Mouse (Mus musculus): ENCODE measurements around the gene Lyzl4. TPM values are rescaled to one million over a fixed set of nuclear protein-coding genes. Genes with fewer than 3 reads are reported as not detected.

Lyzl4 gene
- polyA plus RNA-seq, 1 experiment, result not detected

DNA sequence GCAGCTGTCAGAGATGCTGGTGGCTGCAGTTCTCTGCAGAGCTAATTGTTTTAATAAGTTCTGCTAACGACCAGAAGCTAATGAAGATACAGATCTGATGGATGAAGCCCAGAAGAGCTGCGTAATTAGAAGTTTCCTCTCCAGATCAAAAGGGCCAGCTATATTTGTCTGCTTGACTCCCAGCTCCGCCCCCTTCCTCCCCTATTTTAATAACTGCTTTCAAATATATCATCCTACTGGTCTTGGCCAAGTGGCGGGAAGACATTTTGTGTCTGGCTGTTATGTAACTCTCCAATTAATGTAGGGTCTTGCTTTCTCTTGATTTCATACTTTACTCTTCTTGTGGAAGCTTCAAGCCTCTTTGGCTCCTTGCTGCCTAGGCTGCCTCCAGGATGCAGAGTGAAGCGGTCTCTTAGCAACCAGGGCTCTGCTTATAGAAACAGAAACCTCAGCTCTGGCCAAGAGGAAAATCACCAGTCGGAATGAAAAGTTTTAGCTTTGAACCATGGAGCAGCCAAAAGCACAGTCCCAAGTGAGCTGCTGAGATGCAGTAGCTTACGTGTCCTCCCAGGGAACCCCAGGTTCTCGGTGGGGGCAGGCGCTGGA is 86.4 kb downstream of the Lyzl4 start:
- TF ChIP-seq CTCF (IDR thresholded peaks at IDR 0.05; ENCODE audit: control insufficient read depth, insufficient read depth, low read length), result no peak
- no peak for TF ChIP-seq POLR2A (IDR thresholded peaks at IDR 0.05; ENCODE audit: borderline replicate concordance, control insufficient read depth, low read depth, low read length)
- Histone ChIP-seq H3K4me1 (ENCODE audit: control insufficient read depth, insufficient read depth, low read length) (no peaks in the 10 kb centered on the region), H3K4me3 (replicated peaks; ENCODE audit: control insufficient read depth, low read depth, low read length) (no peak overlapping the region), H3K27ac (ENCODE audit: control insufficient read depth, insufficient read depth, low read depth, low read length, poor library complexity) (no peak overlapping the region)
- 39% methylated on average over 9 of the region's 9 CpGs for WGBS

- Histone ChIP-seq H3K27ac (ENCODE audit: control insufficient read depth, insufficient read depth, low read depth, low read length, poor library complexity) (no peak overlapping the region), H3K4me1 (ENCODE audit: control insufficient read depth, insufficient read depth, low read length) (no peaks in the 10 kb centered on the region), H3K4me3 (replicated peaks; ENCODE audit: control insufficient read depth, low read depth, low read length) (no peak overlapping the region)
- TF ChIP-seq POLR2A (IDR thresholded peaks at IDR 0.05; ENCODE audit: borderline replicate concordance, control insufficient read depth, low read depth, low read length), result no peak
- no peak for TF ChIP-seq CTCF (IDR thresholded peaks at IDR 0.05; ENCODE audit: control insufficient read depth, insufficient read depth, low read length)
- 83% methylated on average over 4 of the region's 4 CpGs for WGBS
Observed at GRCm38 (mm10) chr9:121553643-121554042, 88.3 kb downstream of the Lyzl4 start.

DNA sequence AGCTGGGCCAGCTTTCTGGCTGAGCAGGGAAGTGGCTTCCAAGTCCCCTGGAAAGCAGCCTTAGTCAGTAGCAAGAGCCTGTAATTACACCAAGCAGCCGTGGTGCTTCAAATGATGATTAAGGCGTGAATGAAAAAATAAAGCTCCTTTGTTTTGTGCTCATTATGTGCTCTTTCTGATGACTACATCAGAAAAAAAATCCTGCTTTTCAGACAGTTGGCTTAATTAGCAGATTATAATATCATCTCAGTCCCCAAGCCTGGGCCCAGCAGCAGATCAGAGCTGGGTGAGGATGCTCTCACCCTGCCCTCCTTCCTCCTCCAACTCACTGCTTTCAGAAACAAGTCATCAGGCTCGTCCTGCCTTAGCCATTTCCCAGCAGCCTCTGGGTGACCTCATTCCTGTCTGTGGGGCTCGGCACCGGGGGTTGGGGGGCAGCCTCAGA is 91.5 kb downstream of the Lyzl4 start:
- TF ChIP-seq CTCF (IDR thresholded peaks at IDR 0.05; ENCODE audit: control insufficient read depth, insufficient read depth, low read length) (no peak), POLR2A (IDR thresholded peaks at IDR 0.05; ENCODE audit: borderline replicate concordance, control insufficient read depth, low read depth, low read length) (no peak)
- H3K27ac ChIP-seq (ENCODE audit: control insufficient read depth, insufficient read depth, low read depth, low read length, poor library complexity), result no peak overlapping the region
- WGBS, result 73% methylated on average over 5 of the region's 5 CpGs
- no peak overlapping the region for H3K4me3 ChIP-seq (replicated peaks; ENCODE audit: control insufficient read depth, low read depth, low read length)
- no peaks in the 10 kb centered on the region for H3K4me1 ChIP-seq (ENCODE audit: control insufficient read depth, insufficient read depth, low read length)

GRCm38 (mm10) chr9:121549444-121549843 is 92.5 kb downstream of the Lyzl4 start:
- H3K4me1 ChIP-seq (ENCODE audit: control insufficient read depth, insufficient read depth, low read length), result no peaks in the 10 kb centered on the region

GRCm38 (mm10) chr9:121549010-121549409 is 92.9 kb downstream of the Lyzl4 start:
- no peak overlapping the region for H3K4me3 ChIP-seq (replicated peaks; ENCODE audit: control insufficient read depth, low read depth, low read length)

More at GRCm38 (mm10) chr9:121549444-121549843, 92.5 kb downstream of the Lyzl4 start:
- TF ChIP-seq CTCF (IDR thresholded peaks at IDR 0.05; ENCODE audit: control insufficient read depth, insufficient read depth, low read length) (no peak), POLR2A (IDR thresholded peaks at IDR 0.05; ENCODE audit: borderline replicate concordance, control insufficient read depth, low read depth, low read length) (no peak)
- no peak overlapping the region for H3K4me3 ChIP-seq (replicated peaks; ENCODE audit: control insufficient read depth, low read depth, low read length)
- no peak overlapping the region for H3K27ac ChIP-seq (ENCODE audit: control insufficient read depth, insufficient read depth, low read depth, low read length, poor library complexity)

DNA sequence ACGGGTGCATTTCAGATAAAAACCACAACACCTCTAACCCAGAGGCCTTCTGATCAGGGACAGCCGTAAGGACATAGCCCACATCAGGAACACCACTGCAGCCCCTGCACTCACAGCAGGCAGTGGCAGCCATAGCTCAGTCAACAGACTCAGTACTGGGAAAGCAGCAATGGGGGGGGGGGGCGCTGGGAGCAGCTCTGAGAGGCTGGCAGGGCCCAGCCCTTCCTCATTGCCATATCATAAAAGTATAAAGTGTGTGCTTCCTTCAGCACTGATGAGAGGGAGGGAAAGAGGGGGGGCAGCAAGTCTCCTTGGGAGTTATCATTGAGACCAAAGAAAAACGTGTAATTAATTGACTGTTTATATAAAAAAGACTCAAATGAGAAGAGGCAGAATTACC is 94.5 kb downstream of the Lyzl4 start:
- TF ChIP-seq CTCF (IDR thresholded peaks at IDR 0.05; ENCODE audit: control insufficient read depth, insufficient read depth, low read length) (no peak), POLR2A (IDR thresholded peaks at IDR 0.05; ENCODE audit: borderline replicate concordance, control insufficient read depth, low read depth, low read length) (no peak)
- no peak overlapping the region for H3K4me3 ChIP-seq (replicated peaks; ENCODE audit: control insufficient read depth, low read depth, low read length)
- no peak overlapping the region for H3K27ac ChIP-seq (ENCODE audit: control insufficient read depth, insufficient read depth, low read depth, low read length, poor library complexity)
- WGBS, result 60% methylated on average over 4 of the region's 4 CpGs
- no peaks in the 10 kb centered on the region for H3K4me1 ChIP-seq (ENCODE audit: control insufficient read depth, insufficient read depth, low read length)

More at GRCm38 (mm10) chr9:121549010-121549409, 92.9 kb downstream of the Lyzl4 start:
- TF ChIP-seq CTCF (IDR thresholded peaks at IDR 0.05; ENCODE audit: control insufficient read depth, insufficient read depth, low read length), result no peak
- no peak for TF ChIP-seq POLR2A (IDR thresholded peaks at IDR 0.05; ENCODE audit: borderline replicate concordance, control insufficient read depth, low read depth, low read length)
- 49% methylated on average over 5 of the region's 5 CpGs for WGBS
- no peak overlapping the region for H3K27ac ChIP-seq (ENCODE audit: control insufficient read depth, insufficient read depth, low read depth, low read length, poor library complexity)
- H3K4me1 ChIP-seq (ENCODE audit: control insufficient read depth, insufficient read depth, low read length), result no peaks in the 10 kb centered on the region

DNA sequence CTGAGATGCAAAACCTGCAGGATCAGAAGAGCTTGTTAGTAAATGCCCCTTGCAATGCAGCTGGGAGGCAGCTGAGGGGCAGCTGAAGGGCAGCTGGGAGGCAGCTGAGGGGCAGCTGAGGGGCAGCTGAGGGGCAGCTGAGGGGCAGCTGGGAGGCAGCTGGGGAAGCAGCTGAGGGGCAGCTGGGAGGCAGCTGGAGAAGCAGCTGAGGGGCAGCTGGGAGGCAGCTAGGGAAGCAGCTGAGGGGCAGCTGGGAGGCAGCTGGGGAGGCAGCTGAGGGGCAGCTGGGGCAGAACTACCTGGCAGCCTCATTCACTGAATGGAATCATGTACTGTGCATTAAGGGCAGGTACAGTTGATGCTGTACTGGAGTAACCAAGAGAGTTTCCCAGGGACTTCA is 100.4 kb downstream of the Lyzl4 start:
- no peak overlapping the region for H3K4me3 ChIP-seq (replicated peaks; ENCODE audit: control insufficient read depth, low read depth, low read length)
- H3K27ac ChIP-seq (ENCODE audit: control insufficient read depth, insufficient read depth, low read depth, low read length, poor library complexity), result no peak overlapping the region
- TF ChIP-seq POLR2A (IDR thresholded peaks at IDR 0.05; ENCODE audit: borderline replicate concordance, control insufficient read depth, low read depth, low read length) (no peak), CTCF (IDR thresholded peaks at IDR 0.05; ENCODE audit: control insufficient read depth, insufficient read depth, low read length) (no peak)
- H3K4me1 ChIP-seq (ENCODE audit: control insufficient read depth, insufficient read depth, low read length), result no peaks in the 10 kb centered on the region

GRCm38 (mm10) chr9:121532626-121533025 is 109.3 kb downstream of the Lyzl4 start:
- WGBS, result 82% methylated on average over 9 of the region's 9 CpGs
- TF ChIP-seq CTCF (IDR thresholded peaks at IDR 0.05; ENCODE audit: control insufficient read depth, insufficient read depth, low read length) (no peak), POLR2A (IDR thresholded peaks at IDR 0.05; ENCODE audit: borderline replicate concordance, control insufficient read depth, low read depth, low read length) (no peak)
- Histone ChIP-seq H3K27ac (ENCODE audit: control insufficient read depth, insufficient read depth, low read depth, low read length, poor library complexity) (no peak overlapping the region), H3K4me1 (ENCODE audit: control insufficient read depth, insufficient read depth, low read length) (no peaks in the 10 kb centered on the region), H3K4me3 (replicated peaks; ENCODE audit: control insufficient read depth, low read depth, low read length) (no peak overlapping the region)

All from bone marrow, adult 2 months (tissue).